Mouse (Mus musculus): Measurements from ENCODE around the gene Col3a1.

Col3a1 gene

DNA sequence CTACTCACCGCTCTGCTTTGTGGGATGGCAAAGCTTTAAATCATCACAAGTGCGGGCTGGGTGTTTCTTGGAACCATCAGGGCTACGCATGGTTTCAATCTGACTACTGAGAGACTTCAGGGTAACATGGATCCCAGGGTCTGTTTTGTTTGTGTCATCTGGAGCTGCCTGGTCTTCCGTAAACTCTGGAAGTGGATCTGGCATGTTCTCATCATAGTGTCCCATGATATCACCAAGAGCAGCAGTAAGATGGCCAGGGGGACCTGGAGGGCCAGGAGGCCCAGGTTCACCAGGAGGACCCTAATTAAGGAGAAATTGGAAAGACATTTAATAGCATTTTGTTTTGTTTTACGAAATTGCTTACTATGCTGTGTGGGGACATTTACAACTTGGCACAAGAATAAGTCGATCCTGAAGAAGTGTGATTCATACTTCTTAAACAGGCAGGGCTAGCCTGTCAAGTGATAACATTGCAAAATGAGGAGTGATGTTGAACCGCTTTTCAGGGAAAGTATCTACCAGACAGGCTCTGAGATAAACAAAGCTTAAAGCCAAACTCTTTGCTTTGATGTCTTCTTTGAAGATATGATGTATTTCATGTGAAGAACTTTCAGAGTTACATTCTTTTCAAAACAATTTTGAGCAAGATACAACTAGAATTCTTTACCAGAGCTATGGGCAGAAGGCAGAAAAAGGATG lies 68.8 kb downstream of the Col3a1 start:
- DNase-seq (ENCODE audit: low read depth, low spot score), result no peak

DNA sequence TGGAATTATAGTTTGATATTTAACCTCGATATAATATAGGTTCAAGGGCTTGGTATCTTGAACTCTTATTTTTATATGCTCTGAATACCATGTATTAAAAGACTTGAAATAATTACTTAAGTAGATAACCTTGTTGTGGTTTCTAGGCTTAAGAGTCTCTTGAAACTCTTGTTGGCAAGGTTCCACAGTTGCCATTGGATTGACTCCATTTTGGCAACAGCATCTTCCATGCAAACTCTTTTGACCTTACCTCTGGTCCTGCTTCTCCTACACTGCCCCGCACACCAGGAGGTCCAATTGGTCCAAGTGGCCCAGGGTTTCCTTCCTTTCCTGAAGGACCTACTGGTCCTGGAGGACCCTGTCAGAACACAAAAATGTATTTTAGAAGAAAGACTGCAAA lies 70.5 kb downstream of the Col3a1 start:
- DNase-seq (ENCODE audit: low read depth, low spot score), result no peak
